Mouse (Mus musculus): Measurements from ENCODE around the gene Kif1b. TPM values are rescaled to one million over a fixed set of nuclear protein-coding genes. Genes with fewer than 3 reads are reported as not detected.
A peak's percentile ranks its signal among the peaks of the same experiment; 100 is the strongest.

Kif1b gene
- total and polyA plus RNA-seq, 3 experiments, result 8.8 to 20.2 (median 16.3) TPM

- no peaks in the 10 kb centered on the region for H3K79me2 ChIP-seq (ENCODE audit: control insufficient read depth, insufficient read depth, low read length, poor library complexity)
- H3K4me3 ChIP-seq (ENCODE audit: control insufficient read depth in 1 of 2, insufficient read depth in 1 of 2, low read depth in 2 of 2, low read length in 2 of 2), result no peak overlapping the region
- no peaks in the 10 kb centered on the region for H3K27me3 ChIP-seq (ENCODE audit: control insufficient read depth in 1 of 2, insufficient read depth in 2 of 2, low read length in 2 of 2)
- H3K4me1 ChIP-seq (ENCODE audit: control insufficient read depth in 1 of 2, insufficient read depth in 2 of 2, low read length in 2 of 2), result no peaks in the 10 kb centered on the region
- DNase-seq (ENCODE audit: low read depth, low spot score), result no peak
- no peak overlapping the region for H3K9ac ChIP-seq (ENCODE audit: control insufficient read depth, low read depth, low read length, poor library complexity, severe bottlenecking)
- no peaks in the 10 kb centered on the region; a peak in 1 of 4 replicates for H3K36me3 ChIP-seq (ENCODE audit: control insufficient read depth in 1 of 2, insufficient read depth in 2 of 2, low read length in 2 of 2)
- H3K27ac ChIP-seq (ENCODE audit: control insufficient read depth, low read depth, low read length), result no peak overlapping the region
- no peak for TF ChIP-seq ELF1 (IDR thresholded peaks at IDR 0.05; ENCODE audit: low read depth, low read length)
- TF ChIP-seq USF2 (IDR thresholded peaks at IDR 0.05; ENCODE audit: borderline replicate concordance in 1 of 2, insufficient read depth in 1 of 2, low read depth in 1 of 2, low read length in 2 of 2), result no peak
- no peak for TF ChIP-seq GABPA (IDR thresholded peaks at IDR 0.05; ENCODE audit: low read depth, low read length)
- no peak for TF ChIP-seq NELFE (IDR thresholded peaks at IDR 0.05; ENCODE audit: low read depth, low read length)
- TF ChIP-seq GATA1 (IDR thresholded peaks at IDR 0.05; ENCODE audit: low read depth, low read length), result no peak
- TF ChIP-seq JUND (IDR thresholded peaks at IDR 0.05; ENCODE audit: low read depth, low read length), result no peak
- no peak for TF ChIP-seq BHLHE40 (IDR thresholded peaks at IDR 0.05; ENCODE audit: borderline replicate concordance, low read depth, low read length)
- no peak for TF ChIP-seq RCOR1 (IDR thresholded peaks at IDR 0.05; ENCODE audit: low read depth, low read length)
- no peak for TF ChIP-seq CTCF (IDR thresholded peaks at IDR 0.05 in 2 of 3, conservative IDR thresholded peaks at IDR 0.05 in 1 of 3; ENCODE audit: control insufficient read depth in 1 of 3, insufficient read depth in 1 of 3, low read depth in 2 of 3, low read length in 3 of 3, poor library complexity in 1 of 3, severe bottlenecking in 1 of 3)
- TF ChIP-seq NRF1 (IDR thresholded peaks at IDR 0.05; ENCODE audit: insufficient read depth, low read depth, low read length, poor library complexity, severe bottlenecking), result no peak
- TF ChIP-seq RAD21 (IDR thresholded peaks at IDR 0.05; ENCODE audit: low read depth, low read length), result no peak
- no peak for TF ChIP-seq KAT2A (conservative IDR thresholded peaks at IDR 0.05; ENCODE audit: low read depth, low read length)
- TF ChIP-seq MYB (IDR thresholded peaks at IDR 0.05; ENCODE audit: low read depth, low read length), result no peak
- TF ChIP-seq MAFK (IDR thresholded peaks at IDR 0.05; ENCODE audit: borderline replicate concordance, low read depth, low read length), result no peak
- no peak for TF ChIP-seq USF1 (IDR thresholded peaks at IDR 0.05; ENCODE audit: low read depth, low read length)
- H3K9me3 ChIP-seq (replicated peaks; ENCODE audit: insufficient read depth, low read length), result no peaks in the 10 kb centered on the region
These were observed 25.2 kb upstream of the Kif1b start for GRCm38 (mm10) chr4:149332726-149333125.

- H3K27me3 ChIP-seq (ENCODE audit: control insufficient read depth in 1 of 2, insufficient read depth in 2 of 2, low read length in 2 of 2), result no peaks in the 10 kb centered on the region
- H3K36me3 ChIP-seq (ENCODE audit: control insufficient read depth in 1 of 2, insufficient read depth in 2 of 2, low read length in 2 of 2), result no peaks in the 10 kb centered on the region; a peak in 1 of 4 replicates
- TF ChIP-seq MYB (IDR thresholded peaks at IDR 0.05; ENCODE audit: low read depth, low read length), result no peak
- TF ChIP-seq RCOR1 (IDR thresholded peaks at IDR 0.05; ENCODE audit: low read depth, low read length), result no peak
- no peak for TF ChIP-seq CHD2 (IDR thresholded peaks at IDR 0.05; ENCODE audit: low read length)
- no peak for TF ChIP-seq NRF1 (IDR thresholded peaks at IDR 0.05; ENCODE audit: insufficient read depth, low read depth, low read length, poor library complexity, severe bottlenecking)
- no peak for TF ChIP-seq POLR2A (IDR thresholded peaks at IDR 0.05; ENCODE audit: control insufficient read depth in 1 of 2, insufficient read depth in 1 of 2, low read depth in 1 of 2, low read length in 2 of 2, poor library complexity in 1 of 2)
- TF ChIP-seq CTCF (IDR thresholded peaks at IDR 0.05 in 2 of 3, conservative IDR thresholded peaks at IDR 0.05 in 1 of 3; ENCODE audit: control insufficient read depth in 1 of 3, insufficient read depth in 1 of 3, low read depth in 2 of 3, low read length in 3 of 3, poor library complexity in 1 of 3, severe bottlenecking in 1 of 3), result peak; percentile 24 to 30 (median 25); a peak in 3 of 6 replicates
- TF ChIP-seq MXI1 (IDR thresholded peaks at IDR 0.05; ENCODE audit: low read depth, low read length), result no peak
These were observed 23.0 kb upstream of the Kif1b start for GRCm38 (mm10) chr4:149330495-149330894.

More at GRCm38 (mm10) chr4:149330495-149330894, 23.0 kb upstream of the Kif1b start:
- no peak for DNase-seq (ENCODE audit: low read depth, low spot score)
- Histone ChIP-seq H3K4me3 (ENCODE audit: control insufficient read depth in 1 of 2, insufficient read depth in 1 of 2, low read depth in 2 of 2, low read length in 2 of 2) (no peak overlapping the region), H3K9ac (ENCODE audit: control insufficient read depth, low read depth, low read length, poor library complexity, severe bottlenecking) (no peak overlapping the region), H3K27ac (ENCODE audit: control insufficient read depth, low read depth, low read length) (no peak overlapping the region), H3K4me1 (ENCODE audit: control insufficient read depth in 1 of 2, insufficient read depth in 2 of 2, low read length in 2 of 2) (no peaks in the 10 kb centered on the region), H3K79me2 (ENCODE audit: control insufficient read depth, insufficient read depth, low read length, poor library complexity) (no peaks in the 10 kb centered on the region), H3K9me3 (replicated peaks; ENCODE audit: insufficient read depth, low read length) (no peaks in the 10 kb centered on the region)
